ENCODE assay signal across 9 mouse cellular contexts in genomic region chr6:143530372-143531224, GRCm38 (mm10).
DNase-seq lines count a peak whose midpoint lies in the region; ATAC-seq lines count a peak whose summit lies in the region.
"Had no signal": no experiment of that assay in that cellular context is flagged by ENCODE, and none has a peak within 500 bp of the region (broad histone marks: within the 10 kb centered on the region; RNA-seq: fewer than 3 reads in every experiment).

No protein-coding gene starts in this region.

- no peak overlapping the region for H3K27ac ChIP-seq in kidney, embryonic 14.5 days (ENCODE audit: low read depth, low read length)
- H3K27ac ChIP-seq in embryonic facial prominence, embryonic 11.5 days (replicated peaks; ENCODE audit: low read depth, low read length), result peak overlapping the region; percentile 32; the same call in 1 of the 2 replicates
- no peak overlapping the region for H3K27ac ChIP-seq in kidney, embryonic 15.5 days

- no peaks in the 10 kb centered on the region for H3K4me1 ChIP-seq in kidney, embryonic 14.5 days (ENCODE audit: control insufficient read depth, insufficient read depth, low read length)
- H3K4me1 ChIP-seq in embryonic facial prominence, embryonic 11.5 days (ENCODE audit: control insufficient read depth, insufficient read depth, low read length), result no peaks in the 10 kb centered on the region
- peaks cover 10% of the 10 kb centered on the region for H3K4me1 ChIP-seq in kidney, embryonic 15.5 days

- no peak for DNase-seq in kidney, adult 11 months
- DNase-seq in embryonic facial prominence, embryonic 11.5 days (ENCODE audit: low spot score), result peak; percentile 83
- DNase-seq in mesoderm, embryonic 11.5 days (ENCODE audit: low read depth, low spot score), result peak; percentile 57
- DNase-seq in right cerebral cortex, postnatal 36 days (ENCODE audit: low spot score in 2 of 2), result no peak
- no peak for DNase-seq in frontal cortex, postnatal 14 days (ENCODE audit: low spot score in 2 of 2)
- DNase-seq: forebrain, postnatal 0 days; thymus, adult 2 months had no signal

- no peak overlapping the region for H3K4me2 ChIP-seq in kidney, embryonic 14.5 days (replicated peaks; ENCODE audit: low read depth, low read length)
- no peak overlapping the region for H3K4me2 ChIP-seq in embryonic facial prominence, embryonic 11.5 days (ENCODE audit: low read depth, low read length)
- 0 out of 2 replicates have a peak overlapping the region, but pooled peaks have one; percentile 9 for H3K4me2 ChIP-seq in kidney, embryonic 15.5 days

- 34% methylated on average over 13 of the region's 13 CpGs for WGBS in kidney, embryonic 14.5 days
- WGBS in embryonic facial prominence, embryonic 11.5 days, result 41% methylated on average over 13 of the region's 13 CpGs
- 31% methylated on average over 13 of the region's 13 CpGs for WGBS in kidney, embryonic 15.5 days

- no peak overlapping the region for H3K9ac ChIP-seq in kidney, embryonic 14.5 days (ENCODE audit: low read depth, low read length)
- no peak overlapping the region for H3K9ac ChIP-seq in embryonic facial prominence, embryonic 11.5 days (replicated peaks; ENCODE audit: low read length)
- H3K9ac ChIP-seq in kidney, embryonic 15.5 days, result no peak overlapping the region
- H3K9ac ChIP-seq: forebrain, postnatal 0 days had no signal

- H3K36me3 ChIP-seq in kidney, embryonic 14.5 days (ENCODE audit: control insufficient read depth, insufficient read depth, low read length), result no peaks in the 10 kb centered on the region
- no peaks in the 10 kb centered on the region for H3K36me3 ChIP-seq in embryonic facial prominence, embryonic 11.5 days (replicated peaks; ENCODE audit: control insufficient read depth, insufficient read depth, low read depth, low read length)
- no peaks in the 10 kb centered on the region for H3K36me3 ChIP-seq in kidney, embryonic 15.5 days

- no peak overlapping the region for H3K4me3 ChIP-seq in kidney, embryonic 14.5 days (ENCODE audit: low read length)
- H3K4me3 ChIP-seq in embryonic facial prominence, embryonic 11.5 days (ENCODE audit: low read depth, low read length), result no peak overlapping the region
- H3K4me3 ChIP-seq in kidney, embryonic 15.5 days (replicated peaks), result no peak overlapping the region

- no peaks in the 10 kb centered on the region for H3K9me3 ChIP-seq in kidney, embryonic 14.5 days (ENCODE audit: control insufficient read depth, low read length)
- no peaks in the 10 kb centered on the region for H3K9me3 ChIP-seq in embryonic facial prominence, embryonic 11.5 days (replicated peaks; ENCODE audit: control insufficient read depth, low read length)
- no peaks in the 10 kb centered on the region; the same call in 1 of the 2 replicates for H3K9me3 ChIP-seq in kidney, embryonic 15.5 days (replicated peaks)

- H3K27me3 ChIP-seq in kidney, embryonic 14.5 days (ENCODE audit: control insufficient read depth, insufficient read depth, low read length), result 0 out of 2 replicates have a peak, but pooled peaks cover 2% of the 10 kb centered on the region
- H3K27me3 ChIP-seq in embryonic facial prominence, embryonic 11.5 days (ENCODE audit: control insufficient read depth, insufficient read depth, low read length), result no peaks in the 10 kb centered on the region
- H3K27me3 ChIP-seq in kidney, embryonic 15.5 days, result 0 out of 2 replicates have a peak, but pooled peaks cover 4% of the 10 kb centered on the region

- 0 out of 2 replicates have a peak, but pooled peaks have one; percentile 28 for ATAC-seq in kidney, embryonic 14.5 days (ENCODE audit: low FRiP score, low TSS enrichment)
- ATAC-seq in embryonic facial prominence, embryonic 11.5 days (replicated peaks; ENCODE audit: insufficient number of reproducible peaks, low FRiP score, low TSS enrichment, low read depth), result no peak
- ATAC-seq in kidney, embryonic 15.5 days (replicated peaks; ENCODE audit: low FRiP score), result no peak
- ATAC-seq: forebrain, postnatal 0 days had no signal

Comparison
In these comparisons a context has a peak if more than half of its experiments do, and no peak if none do; other contexts are left out.
1. DNase-seq: peak in embryonic facial prominence, embryonic 11.5 days (single experiment) and mesoderm, embryonic 11.5 days (single experiment); none in kidney, adult 11 months (single experiment), right cerebral cortex, postnatal 36 days (0 of 2) and frontal cortex, postnatal 14 days (0 of 2).